Mouse (Mus musculus) C2C12 (cell line): ENCODE results near the gene Mfap1b. TPM values are rescaled to one million over a fixed set of nuclear protein-coding genes. Genes with fewer than 3 reads are reported as not detected.

Experiments used
- H3K27me3 ChIP-seq: one replicate; pipeline ENCODE4 v1.6.1; 2011; ENCODE audit not compliant: control insufficient read depth, insufficient read depth, insufficient read length
- H3K36me3 ChIP-seq: one replicate; pipeline ENCODE4 v1.6.1; 2011; ENCODE audit not compliant: control insufficient read depth, insufficient read depth
- H3K4me3 ChIP-seq: one replicate; pipeline ENCODE4 v1.5.1; 2011; ENCODE audit warnings: mild to moderate bottlenecking, control low read depth; ENCODE audit not compliant: poor library complexity, insufficient read depth, severe bottlenecking
- H3K79me2 ChIP-seq: one replicate; pipeline ENCODE4 v1.6.1; 2011; ENCODE audit not compliant: control insufficient read depth, insufficient read depth
- H3K79me3 ChIP-seq: one replicate; pipeline ENCODE4 v1.6.1; 2011; ENCODE audit warnings: low read depth, control low read depth
- H3ac ChIP-seq: one replicate; pipeline ENCODE3; 2011; ENCODE audit warnings: low read depth; ENCODE audit not compliant: control insufficient read depth, insufficient read length
- CEBPB ChIP-seq: IDR thresholded peaks from one replicate; pipeline ENCODE4 v1.6.1; 2011; ENCODE audit warnings: low read depth, mild to moderate bottlenecking, control low read depth, moderate library complexity
- CTCF ChIP-seq: IDR thresholded peaks from one replicate; pipeline ENCODE4 v1.5.1; 2011; ENCODE audit not compliant: control insufficient read depth, insufficient read depth, insufficient read length
- FOSL1 ChIP-seq: IDR thresholded peaks from one replicate; pipeline ENCODE4 v1.8.0; 2011; ENCODE audit warnings: mild to moderate bottlenecking, low read length; ENCODE audit not compliant: poor library complexity, insufficient read depth, severe bottlenecking
- MAX ChIP-seq: IDR thresholded peaks from one replicate; pipeline ENCODE4 v1.6.1; 2011; ENCODE audit warnings: mild to moderate bottlenecking, control low read depth
- MYOD1 ChIP-seq: IDR thresholded peaks from one replicate; pipeline ENCODE4 v1.6.1; 2011; ENCODE audit warnings: low read depth; ENCODE audit not compliant: control insufficient read depth, insufficient read length
- MYOG ChIP-seq: IDR thresholded peaks from one replicate; pipeline ENCODE4 v1.6.1; 2011; ENCODE audit not compliant: control insufficient read depth, insufficient read length; ENCODE audit errors: extremely low read depth
- USF1 ChIP-seq: IDR thresholded peaks from one replicate; pipeline ENCODE4 v1.6.1; 2011; ENCODE audit warnings: low read depth, mild to moderate bottlenecking, control low read depth, moderate library complexity
- polyA plus RNA-seq: library from polyadenylated mRNA; unstranded; fragments of >200 nt; fragmentation: generic; extraction: Trizol; gene quantifications from one replicate; pipeline ENCODE4 v1.2.1, GENCODE M21; 2012; ENCODE audit warnings: missing spikeins

The Mfap1b gene
- polyA plus RNA-seq, 1 experiment: 8.8 TPM

DNA sequence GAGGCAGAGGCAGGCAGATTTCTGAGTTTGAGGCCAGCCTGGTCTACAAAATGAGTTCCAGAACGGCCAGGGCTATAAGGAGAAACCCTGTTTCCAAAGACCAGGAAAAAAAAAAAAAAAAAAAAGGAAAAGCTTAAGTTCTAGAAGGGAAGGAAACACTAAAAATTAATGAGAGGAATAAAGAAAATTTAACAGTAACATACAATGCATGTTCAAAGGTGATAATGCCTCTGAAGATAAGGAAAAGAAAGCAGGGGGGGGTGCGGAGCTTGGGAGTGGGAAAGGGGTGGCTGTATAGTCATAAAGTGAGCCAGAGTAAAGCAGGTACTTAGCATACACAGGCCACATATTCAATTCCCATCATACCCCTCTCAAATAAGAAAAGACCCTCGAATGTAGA lies 28.8 kb downstream of the Mfap1b start:
- Histone ChIP-seq H3K79me3 (peaks cover 5% of the 10 kb centered on the region), H3K27me3 (no peaks in the 10 kb centered on the region), H3K79me2 (peaks cover 10% of the 10 kb centered on the region), H3ac (no peak overlapping the region), H3K36me3 (peaks cover 10% of the 10 kb centered on the region), H3K4me3 (no peak overlapping the region)
- TF ChIP-seq MYOD1: no peak
- no peak for TF ChIP-seq CEBPB

DNA sequence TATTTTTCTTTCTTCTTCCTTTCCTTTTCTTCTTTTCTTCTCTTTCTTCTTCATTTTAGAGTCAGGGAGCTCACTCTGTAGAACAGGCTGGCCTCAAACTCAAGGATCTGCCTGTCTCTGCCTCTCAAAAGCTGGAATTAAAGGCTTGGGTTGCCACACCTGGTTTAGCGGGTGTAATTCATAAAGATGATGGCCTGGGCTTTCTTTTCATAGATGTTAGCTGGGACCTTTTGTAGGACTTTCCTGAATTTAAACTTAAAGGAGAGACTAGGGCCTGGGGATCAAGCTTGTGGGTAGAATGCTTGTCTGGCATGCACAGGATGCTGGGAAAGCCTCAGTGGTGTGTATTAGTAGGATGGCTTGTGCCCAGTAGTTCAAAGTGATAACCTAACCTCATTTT lies 29.7 kb downstream of the Mfap1b start, which contains the start of gene Ell3:
Gene Ell3 (minus strand): TSS at position 101 of the 400 bp plus-strand sequence.
- no peaks in the 10 kb centered on the region for H3K27me3 ChIP-seq
- no peak for TF ChIP-seq CTCF
- no peak for TF ChIP-seq MYOG
- no peak for TF ChIP-seq FOSL1
- no peak for TF ChIP-seq CEBPB
- no peak for TF ChIP-seq MYOD1
- no peak for TF ChIP-seq USF1
- TF ChIP-seq MAX: no peak
- no peak within 1 kb of the TSS for H3K4me3 ChIP-seq
- no peaks in the 10 kb centered on the region for H3K79me3 ChIP-seq
- no peak within 1 kb of the TSS for H3ac ChIP-seq
- H3K36me3 ChIP-seq: peaks cover 18% of the 10 kb centered on the region
- H3K79me2 ChIP-seq: peaks cover under 1% of the 10 kb centered on the region

GRCm38 (mm10) chr2:121443068-121443349 lies 30.9 kb downstream of the Mfap1b start:
- no peak overlapping the region for H3K4me3 ChIP-seq
- no peaks in the 10 kb centered on the region for H3K79me3 ChIP-seq
- TF ChIP-seq MYOG (no peak), CEBPB (no peak)

DNA sequence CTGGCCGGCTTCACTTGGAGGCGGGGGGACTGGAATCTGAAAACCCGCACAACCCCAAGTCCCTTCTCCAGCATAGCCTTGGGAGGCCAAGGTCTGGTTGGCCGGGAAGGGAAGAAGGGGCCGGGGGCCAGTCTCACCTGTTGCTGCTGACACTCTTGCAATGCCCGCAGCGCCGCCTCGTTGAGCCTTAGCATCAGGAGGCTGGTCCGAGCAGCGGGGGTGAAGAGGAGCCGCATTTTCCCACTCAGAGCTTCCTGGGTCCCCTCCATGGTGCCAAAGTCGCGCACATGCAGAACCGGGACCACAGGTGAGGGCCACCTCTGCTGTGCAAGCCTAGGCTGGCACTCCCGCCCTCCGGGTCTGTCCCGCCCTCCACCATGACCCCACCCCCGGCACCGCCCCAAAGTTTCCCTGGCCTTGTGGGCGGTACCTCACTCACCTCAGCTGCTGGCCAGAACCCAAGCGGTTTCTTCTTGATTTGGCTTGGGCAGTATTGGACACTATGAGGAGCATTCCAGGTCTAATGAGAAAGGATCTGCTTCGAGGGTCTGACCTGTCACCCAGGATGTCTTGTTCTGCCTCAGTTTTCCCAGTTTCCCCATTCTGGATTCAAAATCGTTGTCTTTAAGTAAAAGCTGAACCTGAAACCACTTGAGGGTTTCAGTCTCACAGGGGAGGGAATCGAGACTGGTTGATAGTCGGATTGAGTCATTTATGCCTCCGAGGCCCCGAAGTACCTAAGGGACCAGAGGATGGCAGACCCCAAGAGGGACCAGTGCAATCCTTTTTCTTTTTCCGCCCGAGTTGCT lies 31.4 kb downstream of the Mfap1b start:
- Histone ChIP-seq H3ac (no peak overlapping the region), H3K79me3 (no peaks in the 10 kb centered on the region), H3K4me3 (no peak overlapping the region), H3K27me3 (no peaks in the 10 kb centered on the region), H3K36me3 (peaks cover 35% of the 10 kb centered on the region), H3K79me2 (no peaks in the 10 kb centered on the region)
- TF ChIP-seq MAX (no peak), USF1 (no peak), FOSL1 (no peak), CEBPB (no peak), CTCF (no peak), MYOG (no peak)

More at GRCm38 (mm10) chr2:121443068-121443349, 30.9 kb downstream of the Mfap1b start:
- Histone ChIP-seq H3ac (no peak overlapping the region), H3K27me3 (no peaks in the 10 kb centered on the region), H3K36me3 (peaks cover 30% of the 10 kb centered on the region), H3K79me2 (no peaks in the 10 kb centered on the region)

DNA sequence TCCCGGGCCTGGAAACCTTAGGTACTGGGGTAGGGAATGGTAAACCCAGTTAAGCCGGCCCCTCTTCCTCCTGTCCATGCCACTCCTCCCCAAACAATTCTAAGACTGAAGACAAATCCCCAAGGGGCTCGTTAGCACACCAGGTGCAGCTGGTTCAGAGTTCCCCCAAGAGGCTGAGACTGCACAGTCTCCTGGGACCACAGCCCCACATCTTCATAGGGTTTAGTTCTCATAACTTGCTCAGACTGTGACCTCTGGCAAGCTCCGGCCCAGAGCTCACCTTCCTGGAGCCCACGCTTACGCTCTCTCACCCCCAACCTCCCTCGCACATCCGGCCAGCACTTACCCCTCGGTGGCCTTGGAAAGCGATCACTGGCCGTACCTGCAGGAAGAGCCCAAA lies 32.1 kb downstream of the Mfap1b start:
- H3ac ChIP-seq: no peak overlapping the region
- H3K27me3 ChIP-seq: no peaks in the 10 kb centered on the region
- H3K79me3 ChIP-seq: no peaks in the 10 kb centered on the region
- no peak overlapping the region for H3K4me3 ChIP-seq
- peaks cover 40% of the 10 kb centered on the region for H3K36me3 ChIP-seq
- TF ChIP-seq MAX: no peak
- TF ChIP-seq MYOD1: no peak
- TF ChIP-seq CTCF: no peak
- TF ChIP-seq CEBPB: no peak
- no peak for TF ChIP-seq FOSL1
- no peak for TF ChIP-seq MYOG
- no peak for TF ChIP-seq USF1
- no peaks in the 10 kb centered on the region for H3K79me2 ChIP-seq

- no peak for TF ChIP-seq MYOG
- TF ChIP-seq FOSL1: no peak
- no peak for TF ChIP-seq MAX
- TF ChIP-seq CTCF: no peak
- no peak for TF ChIP-seq MYOD1
- TF ChIP-seq USF1: no peak
- TF ChIP-seq CEBPB: no peak
- H3K4me3 ChIP-seq: no peak overlapping the region
- no peak overlapping the region for H3ac ChIP-seq
- H3K79me2 ChIP-seq: no peaks in the 10 kb centered on the region
- no peaks in the 10 kb centered on the region for H3K79me3 ChIP-seq
- no peaks in the 10 kb centered on the region for H3K27me3 ChIP-seq
- H3K36me3 ChIP-seq: peaks cover 44% of the 10 kb centered on the region
Measured at GRCm38 (mm10) chr2:121440834-121441605, 32.8 kb downstream of the Mfap1b start.
